Mouse (Mus musculus): ENCODE results near the gene Klk8. TPM values are rescaled to one million over a fixed set of nuclear protein-coding genes. Genes with fewer than 3 reads are reported as not detected.

Klk8 gene
- polyA plus RNA-seq, 2 experiments = 5.0 to 10.0 TPM

DNA sequence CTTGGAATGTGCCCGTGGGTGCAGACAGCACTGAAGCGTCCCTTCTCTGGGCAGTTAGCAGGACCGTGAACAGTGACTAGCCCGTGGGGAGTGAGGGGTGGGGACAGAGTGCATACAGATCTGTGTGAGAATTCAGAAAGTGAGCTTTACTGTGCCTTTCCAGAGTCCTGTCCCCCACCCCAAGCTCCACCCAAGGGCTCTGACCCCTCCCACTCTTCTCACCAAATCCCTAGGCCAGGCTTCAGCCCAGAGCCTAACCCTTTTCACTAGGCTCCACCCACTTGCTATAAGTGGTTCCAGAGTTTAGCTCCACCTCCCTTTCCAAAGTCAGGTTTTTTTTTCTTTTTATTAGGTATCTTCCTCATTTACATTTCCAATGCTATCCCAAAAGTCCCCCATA is 46.4 kb downstream of the Klk8 start:
- Histone ChIP-seq H3K9ac (replicated peaks) (no peak overlapping the region), H3K4me1 (replicated peaks; ENCODE audit: control insufficient read depth in 2 of 2, insufficient read depth in 2 of 2, low read length in 1 of 2) (no peaks in the 10 kb centered on the region), H3K36me3 (replicated peaks; ENCODE audit: control insufficient read depth, insufficient read depth, low read depth) (no peaks in the 10 kb centered on the region), H3K9me3 (ENCODE audit: control insufficient read depth, low read length) (no peaks in the 10 kb centered on the region), H3K4me3 (ENCODE audit: insufficient read depth in 1 of 2, low read depth in 2 of 2, low read length in 2 of 2) (no peak overlapping the region), H3K4me2 (ENCODE audit: low read depth) (no peak overlapping the region), H3K27ac (no peak overlapping the region), H3K27me3 (ENCODE audit: control insufficient read depth, insufficient read depth, low read length) (no peaks in the 10 kb centered on the region)
- DNase-seq (ENCODE audit: low read depth in 3 of 3, low spot score in 3 of 3) (no peak), ATAC-seq (ENCODE audit: insufficient read depth) (no peak)
- 75% methylated on average over 4 of the region's 4 CpGs for WGBS (ENCODE audit: insufficient replicate concordance)
- no peak for TF ChIP-seq EP300 (IDR thresholded peaks at IDR 0.05; ENCODE audit: low read depth)
- no peak for TF ChIP-seq CTCF (IDR thresholded peaks at IDR 0.05; ENCODE audit: low read depth)

DNA sequence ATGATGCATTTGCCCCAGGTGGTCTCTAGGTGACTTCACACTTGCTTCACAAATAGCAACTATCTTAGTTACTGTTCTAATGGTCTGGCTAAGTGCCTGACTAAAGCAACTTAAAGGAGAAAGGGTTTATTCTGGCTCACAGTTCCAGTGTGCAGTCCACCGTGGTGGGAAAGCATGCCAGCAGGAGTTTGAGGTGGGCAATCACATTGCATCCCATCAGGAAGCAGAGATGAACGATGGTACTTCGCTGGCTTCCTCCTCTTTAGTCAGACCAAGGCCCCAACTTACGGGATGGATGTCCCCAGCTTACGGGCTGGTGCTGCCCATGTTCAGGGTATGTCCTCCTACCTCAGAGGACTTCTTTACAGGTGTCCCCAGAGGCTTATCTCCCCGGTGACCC is 54.2 kb downstream of the Klk8 start:
- Histone ChIP-seq H3K9me3 (ENCODE audit: control insufficient read depth, low read length) (no peaks in the 10 kb centered on the region), H3K27me3 (ENCODE audit: control insufficient read depth, insufficient read depth, low read length) (no peaks in the 10 kb centered on the region), H3K4me2 (ENCODE audit: low read depth) (no peak overlapping the region), H3K9ac (replicated peaks) (no peak overlapping the region), H3K4me1 (replicated peaks; ENCODE audit: control insufficient read depth in 2 of 2, insufficient read depth in 2 of 2, low read length in 1 of 2) (no peaks in the 10 kb centered on the region), H3K4me3 (ENCODE audit: insufficient read depth in 1 of 2, low read depth in 2 of 2, low read length in 2 of 2) (no peak overlapping the region), H3K36me3 (replicated peaks; ENCODE audit: control insufficient read depth, insufficient read depth, low read depth) (no peaks in the 10 kb centered on the region), H3K27ac (no peak overlapping the region)
- TF ChIP-seq EP300 (IDR thresholded peaks at IDR 0.05; ENCODE audit: low read depth) = no peak
- TF ChIP-seq CTCF (IDR thresholded peaks at IDR 0.05; ENCODE audit: low read depth) = no peak
- ATAC-seq (ENCODE audit: insufficient read depth) = no peak
- DNase-seq (ENCODE audit: low read depth in 3 of 3, low spot score in 3 of 3) = no peak
- 65% methylated on average over 6 of the region's 6 CpGs for whole genome bisulfite sequencing (ENCODE audit: insufficient replicate concordance)

Other genes with a start within 250 kb of the Klk8 start
- 0.18 and 0.33 TPM in 2 replicates for gene Zfp658, start 235.3 kb upstream of the Klk8 start, polyA plus RNA-seq (2012; rRNA removed)
- gene Zfp658, start 235.3 kb upstream of the Klk8 start, polyA plus RNA-seq (2014; fragmentation: Nextera tagmentation; extraction: Ambion mirVana) = 0.15 and 0.25 TPM in 2 replicates
- gene Zfp719, start 218.0 kb upstream of the Klk8 start, polyA plus RNA-seq (2012; rRNA removed) = 0.56 and 0.87 TPM in 2 replicates
- gene Zfp719, start 218.0 kb upstream of the Klk8 start, polyA plus RNA-seq (2014; fragmentation: Nextera tagmentation; extraction: Ambion mirVana) = 1.6 and 1.7 TPM in 2 replicates
- 0.07 TPM in 1 of 2 replicates, not detected in the other for gene Zfp819, start 190.4 kb upstream of the Klk8 start, polyA plus RNA-seq (2012; rRNA removed)
- not detected in 2 replicates for gene Zfp819, start 190.4 kb upstream of the Klk8 start, polyA plus RNA-seq (2014; fragmentation: Nextera tagmentation; extraction: Ambion mirVana)
- not detected in 2 replicates for gene Ceacam18, start 162.9 kb upstream of the Klk8 start, polyA plus RNA-seq (2012; rRNA removed)
- gene Ceacam18, start 162.9 kb upstream of the Klk8 start, polyA plus RNA-seq (2014; fragmentation: Nextera tagmentation; extraction: Ambion mirVana) = 0.08 TPM in 1 of 2 replicates, not detected in the other
- 1.5 and 1.6 TPM in 2 replicates for gene Siglece, start 137.4 kb upstream of the Klk8 start, polyA plus RNA-seq (2012; rRNA removed)
- gene Siglece, start 137.4 kb upstream of the Klk8 start, polyA plus RNA-seq (2014; fragmentation: Nextera tagmentation; extraction: Ambion mirVana) = 1.1 and 2.0 TPM in 2 replicates
- gene Ctu1, start 125.6 kb upstream of the Klk8 start, polyA plus RNA-seq (2012; rRNA removed) = 3.1 and 3.2 TPM in 2 replicates
- 2.2 TPM in 2 replicates for gene Ctu1, start 125.6 kb upstream of the Klk8 start, polyA plus RNA-seq (2014; fragmentation: Nextera tagmentation; extraction: Ambion mirVana)
- gene Klk14, start 107.2 kb upstream of the Klk8 start, polyA plus RNA-seq (2012; rRNA removed) = 0.04 and 0.05 TPM in 2 replicates
- gene Klk14, start 107.2 kb upstream of the Klk8 start, polyA plus RNA-seq (2014; fragmentation: Nextera tagmentation; extraction: Ambion mirVana) = not detected in 2 replicates
- gene Klk13, start 85.0 kb upstream of the Klk8 start, polyA plus RNA-seq (2012; rRNA removed) = 0.02 and 0.04 TPM in 2 replicates
- gene Klk13, start 85.0 kb upstream of the Klk8 start, polyA plus RNA-seq (2014; fragmentation: Nextera tagmentation; extraction: Ambion mirVana) = 0.06 TPM in 1 of 2 replicates, not detected in the other
- not detected in 2 replicates for gene Klk12, start 28.7 kb upstream of the Klk8 start, polyA plus RNA-seq (2012; rRNA removed)
- gene Klk12, start 28.7 kb upstream of the Klk8 start, polyA plus RNA-seq (2014; fragmentation: Nextera tagmentation; extraction: Ambion mirVana) = not detected in 2 replicates
- not detected in 2 replicates for gene Klk11, start 23.0 kb upstream of the Klk8 start, polyA plus RNA-seq (2012; rRNA removed)
- gene Klk11, start 23.0 kb upstream of the Klk8 start, polyA plus RNA-seq (2014; fragmentation: Nextera tagmentation; extraction: Ambion mirVana) = not detected in 2 replicates
- 0.02 and 0.10 TPM in 2 replicates for gene Klk10, start 16.5 kb upstream of the Klk8 start, polyA plus RNA-seq (2012; rRNA removed)
- not detected in 2 replicates for gene Klk10, start 16.5 kb upstream of the Klk8 start, polyA plus RNA-seq (2014; fragmentation: Nextera tagmentation; extraction: Ambion mirVana)
- not detected in 2 replicates for gene Klk9, start 5.7 kb upstream of the Klk8 start, polyA plus RNA-seq (2012; rRNA removed)
- not detected in 2 replicates for gene Klk9, start 5.7 kb upstream of the Klk8 start, polyA plus RNA-seq (2014; fragmentation: Nextera tagmentation; extraction: Ambion mirVana)
- 0.02 TPM in 1 of 2 replicates, not detected in the other for gene Klk7, start 13.7 kb downstream of the Klk8 start, polyA plus RNA-seq (2012; rRNA removed)
- not detected in 2 replicates for gene Klk7, start 13.7 kb downstream of the Klk8 start, polyA plus RNA-seq (2014; fragmentation: Nextera tagmentation; extraction: Ambion mirVana)
- not detected in 2 replicates for gene Klk6, start 26.9 kb downstream of the Klk8 start, polyA plus RNA-seq (2012; rRNA removed)
- not detected in 2 replicates for gene Klk6, start 26.9 kb downstream of the Klk8 start, polyA plus RNA-seq (2014; fragmentation: Nextera tagmentation; extraction: Ambion mirVana)
- not detected in 2 replicates for gene Klk5, start 44.4 kb downstream of the Klk8 start, polyA plus RNA-seq (2012; rRNA removed)
- not detected in 2 replicates for gene Klk5, start 44.4 kb downstream of the Klk8 start, polyA plus RNA-seq (2014; fragmentation: Nextera tagmentation; extraction: Ambion mirVana)
- not detected in 2 replicates for gene Klk4, start 83.6 kb downstream of the Klk8 start, polyA plus RNA-seq (2012; rRNA removed)
- gene Klk4, start 83.6 kb downstream of the Klk8 start, polyA plus RNA-seq (2014; fragmentation: Nextera tagmentation; extraction: Ambion mirVana) = not detected in 2 replicates
- gene Klk15, start 136.2 kb downstream of the Klk8 start, polyA plus RNA-seq (2012; rRNA removed) = not detected in 2 replicates
- not detected in 2 replicates for gene Klk15, start 136.2 kb downstream of the Klk8 start, polyA plus RNA-seq (2014; fragmentation: Nextera tagmentation; extraction: Ambion mirVana)
- gene Klk1b8, start 153.1 kb downstream of the Klk8 start, polyA plus RNA-seq (2012; rRNA removed) = not detected in 2 replicates
- not detected in 2 replicates for gene Klk1b8, start 153.1 kb downstream of the Klk8 start, polyA plus RNA-seq (2014; fragmentation: Nextera tagmentation; extraction: Ambion mirVana)
- not detected in 2 replicates for gene Klk1b1, start 169.2 kb downstream of the Klk8 start, polyA plus RNA-seq (2012; rRNA removed)
- not detected in 2 replicates for gene Klk1b1, start 169.2 kb downstream of the Klk8 start, polyA plus RNA-seq (2014; fragmentation: Nextera tagmentation; extraction: Ambion mirVana)
- not detected in 2 replicates for gene Klk1b9, start 178.5 kb downstream of the Klk8 start, polyA plus RNA-seq (2012; rRNA removed)
- not detected in 2 replicates for gene Klk1b9, start 178.5 kb downstream of the Klk8 start, polyA plus RNA-seq (2014; fragmentation: Nextera tagmentation; extraction: Ambion mirVana)
- gene Klk1b11, start 198.3 kb downstream of the Klk8 start, polyA plus RNA-seq (2012; rRNA removed) = not detected in 2 replicates
- not detected in 2 replicates for gene Klk1b11, start 198.3 kb downstream of the Klk8 start, polyA plus RNA-seq (2014; fragmentation: Nextera tagmentation; extraction: Ambion mirVana)
- gene Klk1b26, start 214.6 kb downstream of the Klk8 start, polyA plus RNA-seq (2012; rRNA removed) = not detected in 2 replicates
- not detected in 2 replicates for gene Klk1b26, start 214.6 kb downstream of the Klk8 start, polyA plus RNA-seq (2014; fragmentation: Nextera tagmentation; extraction: Ambion mirVana)